Mouse (Mus musculus): ENCODE data around the gene Sdad1. TPM values are rescaled to one million over a fixed set of nuclear protein-coding genes. Genes with fewer than 3 reads are reported as not detected.

Gene Sdad1
- polyA plus RNA-seq, 1 experiment from 2014 or later = 29.3 TPM

Other genes starting within 250 kb of the Sdad1 start
- gene G3bp2, start 226.8 kb downstream of the Sdad1 start, polyA plus RNA-seq (2014; fragmentation: Nextera tagmentation; extraction: Ambion mirVana) = 377 and 384 TPM in 2 replicates
- 27.4 and 30.9 TPM in 2 replicates for gene Uso1, start 172.5 kb downstream of the Sdad1 start, polyA plus RNA-seq (2014; fragmentation: Nextera tagmentation; extraction: Ambion mirVana)
- not detected in 2 replicates for gene U90926, start 95.1 kb downstream of the Sdad1 start, polyA plus RNA-seq (2014; fragmentation: Nextera tagmentation; extraction: Ambion mirVana)
- 0.34 and 0.84 TPM in 2 replicates for gene Ppef2, start 54.2 kb downstream of the Sdad1 start, polyA plus RNA-seq (2014; fragmentation: Nextera tagmentation; extraction: Ambion mirVana)
- 22.1 and 25.1 TPM in 2 replicates for gene Naaa, start 32.3 kb downstream of the Sdad1 start, polyA plus RNA-seq (2014; fragmentation: Nextera tagmentation; extraction: Ambion mirVana)
- not detected in 2 replicates for gene Cxcl9, start 17.6 kb upstream of the Sdad1 start, polyA plus RNA-seq (2014; fragmentation: Nextera tagmentation; extraction: Ambion mirVana)
- 6.0 and 9.3 TPM in 2 replicates for gene Art3, start 21.3 kb upstream of the Sdad1 start, polyA plus RNA-seq (2014; fragmentation: Nextera tagmentation; extraction: Ambion mirVana)
- gene Cxcl10, start 38.4 kb upstream of the Sdad1 start, polyA plus RNA-seq (2014; fragmentation: Nextera tagmentation; extraction: Ambion mirVana) = 0.24 TPM in 1 of 2 replicates, not detected in the other
- 51.5 and 59.4 TPM in 2 replicates for gene Nup54, start 124.7 kb upstream of the Sdad1 start, polyA plus RNA-seq (2014; fragmentation: Nextera tagmentation; extraction: Ambion mirVana)
- gene Scarb2, start 196.4 kb upstream of the Sdad1 start, polyA plus RNA-seq (2014; fragmentation: Nextera tagmentation; extraction: Ambion mirVana) = 18.9 and 20.2 TPM in 2 replicates
- gene Fam47e, start 244.6 kb upstream of the Sdad1 start, polyA plus RNA-seq (2014; fragmentation: Nextera tagmentation; extraction: Ambion mirVana) = 1.3 TPM in 2 replicates